In genomic region chr5:148239067-148239466, GRCm38 (mm10) we compare ENCODE assay signal across 9 mouse cellular contexts.
DNase-seq lines count a peak whose midpoint lies in the region; ATAC-seq and TF ChIP-seq lines count a peak whose summit lies in the region.
"Had no signal": no experiment of that assay in that cellular context is flagged by ENCODE, and none has a peak within 500 bp of the region (broad histone marks: within the 10 kb centered on the region; RNA-seq: fewer than 3 reads in every experiment).

No protein-coding gene starts in this region.

- peak; percentile 60; the same call in 1 of the 2 replicates for ATAC-seq in hindbrain, embryonic 11.5 days (ENCODE audit: low FRiP score)
- ATAC-seq in hindbrain, embryonic 13.5 days (ENCODE audit: low FRiP score): no peak; the same call in 1 of the 2 replicates
- peak; percentile 63 for ATAC-seq in hindbrain, postnatal 0 days

- H3K27ac ChIP-seq in hindbrain, embryonic 11.5 days (ENCODE audit: low read depth, low read length): no peak overlapping the region
- no peak overlapping the region for H3K27ac ChIP-seq in hindbrain, embryonic 13.5 days
- no peak overlapping the region for H3K27ac ChIP-seq in CH12.LX (ENCODE audit: insufficient read depth, low read depth)
- H3K27ac ChIP-seq in hindbrain, postnatal 0 days: no peak overlapping the region
- H3K27ac ChIP-seq: liver, embryonic 13.5 days had no signal

- peak; percentile 60 for DNase-seq in hindbrain, embryonic 11.5 days (ENCODE audit: low spot score)
- peak; percentile 24 for DNase-seq in CH12.LX (ENCODE audit: extremely low read depth)
- peak; percentile 32 for DNase-seq in brain, embryonic 18.5 days (ENCODE audit: low read depth, low spot score)
- peak; percentile 87 for DNase-seq in hindbrain, postnatal 0 days (ENCODE audit: low spot score)
- peak; percentile 83 for DNase-seq in retina, embryonic 14.5 days (ENCODE audit: low spot score)
- DNase-seq in urinary bladder, adult 18-20 months (ENCODE audit: low spot score in 2 of 2): no peak
- no peak for DNase-seq in left cerebral cortex, adult 18-20 months (ENCODE audit: low spot score in 2 of 2)
- DNase-seq: liver, embryonic 13.5 days had no signal

- no peaks in the 10 kb centered on the region for H3K79me2 ChIP-seq in CH12.LX (replicated peaks; ENCODE audit: control insufficient read depth, extremely low read depth, insufficient read depth, poor library complexity, severe bottlenecking)

- no peak overlapping the region for H3K4me2 ChIP-seq in hindbrain, embryonic 11.5 days (replicated peaks; ENCODE audit: low read depth, low read length)
- H3K4me2 ChIP-seq in hindbrain, embryonic 13.5 days: no peak overlapping the region
- H3K4me2 ChIP-seq in CH12.LX (ENCODE audit: insufficient read depth, low read depth, poor library complexity, severe bottlenecking): no peak overlapping the region
- no peak overlapping the region for H3K4me2 ChIP-seq in hindbrain, postnatal 0 days (ENCODE audit: low read depth, low read length)
- H3K4me2 ChIP-seq: liver, embryonic 13.5 days had no signal

- peak; percentile 62 to 73; a peak in 3 of 4 replicates for TF ChIP-seq CTCF in CH12.LX (conservative IDR thresholded peaks at IDR 0.05 in 1 of 2, IDR thresholded peaks at IDR 0.05 in 1 of 2; ENCODE audit: low read depth in 2 of 2, low read length in 2 of 2)
- peak; percentile 93 for TF ChIP-seq CTCF in hindbrain, postnatal 0 days (IDR thresholded peaks at IDR 0.05; ENCODE audit: low read depth)

- TF ChIP-seq RAD21 in CH12.LX (IDR thresholded peaks at IDR 0.05; ENCODE audit: low read depth, low read length): peak; percentile 80

- in situ Hi-C loops in CH12.LX (cut with MboI; ENCODE audit: low pct_ligation_motif_present, low pct_unique_long_range_greater_than_20kb, low sequenced_read_pairs): no loop called here

- no peak for TF ChIP-seq POLR2A in CH12.LX (IDR thresholded peaks at IDR 0.05; ENCODE audit: low read depth, low read length)

- no peaks in the 10 kb centered on the region for H3K9me3 ChIP-seq in hindbrain, embryonic 11.5 days (ENCODE audit: control insufficient read depth, low read length)
- H3K9me3 ChIP-seq in hindbrain, embryonic 13.5 days: no peaks in the 10 kb centered on the region
- H3K9me3 ChIP-seq in CH12.LX (replicated peaks; ENCODE audit: low read length): peaks cover 12% of the 10 kb centered on the region
- H3K9me3 ChIP-seq in hindbrain, postnatal 0 days (ENCODE audit: low read length): no peaks in the 10 kb centered on the region

- dilution Hi-C loops in CH12.LX (cut with MboI; ENCODE audit: extremely low pct_ligation_motif_present, extremely low pct_unique_long_range_greater_than_20kb, low sequenced_read_pairs): no loop called here

- no peaks in the 10 kb centered on the region for H3K36me3 ChIP-seq in hindbrain, embryonic 11.5 days (ENCODE audit: control insufficient read depth, insufficient read depth, low read length)
- H3K36me3 ChIP-seq in hindbrain, embryonic 13.5 days: no peaks in the 10 kb centered on the region; the same call in 1 of the 2 replicates
- H3K36me3 ChIP-seq in CH12.LX (replicated peaks in 1 of 2; ENCODE audit: control insufficient read depth in 1 of 2, insufficient read depth in 1 of 2, low read length in 1 of 2): no peaks in the 10 kb centered on the region
- H3K36me3 ChIP-seq in hindbrain, postnatal 0 days (ENCODE audit: insufficient read depth, low read length): no peaks in the 10 kb centered on the region
- H3K36me3 ChIP-seq: liver, embryonic 13.5 days had no signal

- no peaks in the 10 kb centered on the region for H3K27me3 ChIP-seq in hindbrain, embryonic 11.5 days (ENCODE audit: control insufficient read depth, insufficient read depth, low read length)
- H3K27me3 ChIP-seq in hindbrain, embryonic 13.5 days: no peaks in the 10 kb centered on the region
- peaks cover 1% of the 10 kb centered on the region for H3K27me3 ChIP-seq in CH12.LX (replicated peaks)
- H3K27me3 ChIP-seq in hindbrain, postnatal 0 days (ENCODE audit: insufficient read depth, low read length): no peaks in the 10 kb centered on the region
- H3K27me3 ChIP-seq: liver, embryonic 13.5 days had no signal

- no peaks in the 10 kb centered on the region for H3K4me1 ChIP-seq in hindbrain, embryonic 11.5 days (replicated peaks; ENCODE audit: control insufficient read depth, insufficient read depth, low read length)
- H3K4me1 ChIP-seq in hindbrain, embryonic 13.5 days (replicated peaks): no peaks in the 10 kb centered on the region; the same call in 1 of the 2 replicates
- H3K4me1 ChIP-seq in CH12.LX (ENCODE audit: control insufficient read depth in 1 of 2, insufficient read depth in 2 of 2): no peaks in the 10 kb centered on the region
- no peaks in the 10 kb centered on the region for H3K4me1 ChIP-seq in hindbrain, postnatal 0 days (ENCODE audit: insufficient read depth, low read length)
- H3K4me1 ChIP-seq: liver, embryonic 13.5 days had no signal

- no peak overlapping the region for H3K9ac ChIP-seq in hindbrain, embryonic 11.5 days (ENCODE audit: low read depth, low read length)
- no peak overlapping the region for H3K9ac ChIP-seq in hindbrain, embryonic 13.5 days
- no peak overlapping the region for H3K9ac ChIP-seq in CH12.LX (ENCODE audit: insufficient read depth, low read depth)
- H3K9ac ChIP-seq in hindbrain, postnatal 0 days (replicated peaks; ENCODE audit: low read length): no peak overlapping the region
- H3K9ac ChIP-seq: liver, embryonic 13.5 days had no signal

- no peak for TF ChIP-seq EP300 in CH12.LX (IDR thresholded peaks at IDR 0.05; ENCODE audit: low read length)

- no peak overlapping the region for H3K4me3 ChIP-seq in hindbrain, embryonic 11.5 days (ENCODE audit: low read depth, low read length)
- H3K4me3 ChIP-seq in hindbrain, embryonic 13.5 days: no peak overlapping the region
- no peak overlapping the region for H3K4me3 ChIP-seq in CH12.LX (replicated peaks in 1 of 3; ENCODE audit: low read depth in 2 of 3, low read length in 2 of 3, poor library complexity in 1 of 3)
- no peak overlapping the region for H3K4me3 ChIP-seq in hindbrain, postnatal 0 days (ENCODE audit: low read length)
- H3K4me3 ChIP-seq: liver, embryonic 13.5 days had no signal

TF ChIP-seq in CH12.LX, 34 proteins besides CTCF, POLR2A, EP300 and RAD21:
- TF ChIP-seq USF1 (IDR thresholded peaks at IDR 0.05; ENCODE audit: low read depth, low read length) (no peak), MAX (IDR thresholded peaks at IDR 0.05; ENCODE audit: low read length) (no peak), NELFE (IDR thresholded peaks at IDR 0.05; ENCODE audit: low read depth, low read length) (0 out of 2 replicates have a peak, but pooled peaks have one; percentile 11), SMC3 (IDR thresholded peaks at IDR 0.05; ENCODE audit: low read depth, low read length) (peak; percentile 52)
TF ChIP-seq in CH12.LX: peak in this region for 2.

Comparison
In these comparisons a context has a peak if more than half of its experiments do, and no peak if none do; other contexts are left out.
1. DNase-seq: peak in hindbrain, embryonic 11.5 days (single experiment), CH12.LX (single experiment), brain, embryonic 18.5 days (single experiment), hindbrain, postnatal 0 days (single experiment) and retina, embryonic 14.5 days (single experiment); none in urinary bladder, adult 18-20 months (0 of 2) and left cerebral cortex, adult 18-20 months (0 of 2).